Mouse (Mus musculus) cerebellum, adult (tissue): Measurements from ENCODE around the gene Morn3.

ENCODE experiments used
- ATAC-seq: cut with Nextera tagmentation; 2 replicates; pipeline ENCODE4 v1.9.2; 2017; ENCODE audit warnings: mild to moderate bottlenecking, moderate library complexity, mixed read lengths; ENCODE audit not compliant: insufficient number of reproducible peaks, low FRiP score, low TSS enrichment

Morn3 gene

GRCm38 (mm10) chr5:122994303-122994846 lies 52.4 kb downstream of the Morn3 start:
- no peak for ATAC-seq

GRCm38 (mm10) chr5:122993811-122994210 lies 53.0 kb downstream of the Morn3 start:
- ATAC-seq, result no peak

DNA sequence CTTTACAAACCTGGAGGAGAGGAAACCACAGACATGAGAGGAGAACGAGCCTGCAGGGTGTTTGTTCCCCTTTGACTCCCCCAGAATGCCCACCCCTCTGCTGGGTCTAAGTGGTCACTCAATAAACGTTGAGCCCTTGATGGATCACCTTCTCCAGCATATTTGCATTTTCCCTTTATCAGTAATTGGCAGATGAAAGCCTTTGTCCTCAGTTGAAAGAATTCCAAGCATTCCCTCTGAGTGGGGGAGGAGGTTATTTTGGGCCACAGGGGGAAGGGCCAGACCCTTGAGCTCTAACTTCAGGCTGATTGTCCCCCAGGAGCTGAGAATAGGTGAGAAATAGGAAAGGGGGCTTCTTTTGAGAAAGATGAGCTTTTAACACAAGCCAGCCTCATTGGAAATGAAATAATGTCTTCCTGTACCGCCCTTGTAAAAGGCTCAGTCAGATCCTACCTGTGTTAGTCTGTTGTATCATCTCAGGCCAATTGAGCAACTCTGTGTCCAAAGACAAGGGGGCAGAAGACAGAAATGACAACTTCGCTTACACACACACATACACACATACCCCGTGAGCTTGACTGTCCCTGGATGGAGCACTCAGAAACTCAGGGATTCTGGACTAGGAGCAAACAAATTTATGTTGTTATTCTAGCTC lies 55.3 kb downstream of the Morn3 start:
- ATAC-seq, result no peak

DNA sequence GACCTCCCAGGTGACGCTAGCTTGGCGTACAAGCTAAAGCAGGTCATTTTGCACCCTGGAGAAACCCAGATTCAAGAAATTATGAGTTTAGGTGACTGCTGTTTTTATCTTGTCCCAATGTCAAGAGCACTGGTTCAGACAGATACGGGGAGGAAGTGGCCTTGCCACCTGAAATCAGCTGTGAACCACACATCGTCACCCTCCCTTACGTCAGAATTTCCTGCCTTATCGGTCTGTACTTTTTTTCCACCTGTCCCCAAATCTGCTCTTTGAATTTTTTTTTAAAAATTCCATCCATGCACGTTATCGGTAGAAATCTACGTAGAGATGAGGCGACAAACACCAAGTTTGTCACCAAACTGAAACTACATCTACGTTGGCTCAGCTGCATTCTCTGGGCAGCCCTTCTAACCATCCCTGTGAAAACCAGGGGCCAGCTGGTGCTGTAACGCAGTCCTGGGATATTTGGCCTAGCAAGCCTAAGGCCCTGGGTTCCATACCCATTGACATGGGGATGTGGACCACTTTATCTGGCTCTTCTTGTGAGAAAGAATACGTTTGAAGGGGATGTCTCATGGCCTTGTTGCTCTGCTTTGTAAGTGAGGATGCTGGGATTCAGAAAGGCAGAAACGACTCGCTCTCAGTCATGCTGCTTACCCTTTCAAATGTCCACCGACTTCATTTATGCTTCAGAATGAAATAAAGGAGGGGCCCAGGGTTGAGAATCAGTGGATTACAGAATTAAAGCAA lies 56.2 kb downstream of the Morn3 start:
- no peak for ATAC-seq

DNA sequence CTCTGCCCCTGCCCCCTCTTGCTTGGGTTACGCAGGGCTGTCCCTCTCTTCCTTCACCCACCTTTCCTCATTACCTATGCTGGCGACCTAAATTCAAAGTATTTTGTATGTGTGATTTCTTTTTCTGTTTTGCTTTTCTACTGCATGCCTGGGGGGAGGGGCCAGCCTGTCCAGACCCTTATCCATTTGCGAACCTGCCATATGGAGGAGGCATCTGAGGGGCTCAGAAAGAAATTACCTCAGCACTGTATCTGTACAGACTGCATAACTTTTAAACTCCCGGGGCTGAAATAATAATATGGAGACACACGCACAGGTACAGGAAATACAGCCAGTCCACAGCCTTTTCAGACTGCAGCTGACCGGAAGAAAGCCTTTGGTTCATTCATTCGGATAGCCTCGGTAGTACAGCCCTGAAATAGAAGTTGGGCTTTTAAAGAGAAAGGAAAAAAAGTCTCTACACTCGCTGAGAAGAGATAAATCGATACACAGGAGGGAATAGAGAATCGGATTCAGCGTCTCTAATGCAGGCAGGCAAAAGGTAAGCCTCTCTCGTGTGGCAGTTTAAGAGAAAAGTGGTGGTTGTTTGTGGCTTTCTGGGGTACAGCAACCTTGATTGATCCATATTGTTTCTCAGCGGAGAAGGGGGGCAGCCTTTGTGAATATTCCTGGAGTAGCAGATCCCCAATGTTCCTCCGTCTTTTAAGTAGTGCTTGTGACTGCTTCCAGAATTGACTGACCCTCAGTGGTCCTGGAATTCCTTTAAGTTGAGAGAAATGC lies 57.1 kb downstream of the Morn3 start, which contains the start of gene Kdm2b:
Gene Kdm2b, minus strand, starts transcription at position 273 of the 780 bp plus-strand sequence.
- ATAC-seq, result no peak

GRCm38 (mm10) chr5:122989001-122989525 lies 57.8 kb downstream of the Morn3 start:
- peak; percentile 63; the same call in 1 of the 2 replicates for ATAC-seq

DNA sequence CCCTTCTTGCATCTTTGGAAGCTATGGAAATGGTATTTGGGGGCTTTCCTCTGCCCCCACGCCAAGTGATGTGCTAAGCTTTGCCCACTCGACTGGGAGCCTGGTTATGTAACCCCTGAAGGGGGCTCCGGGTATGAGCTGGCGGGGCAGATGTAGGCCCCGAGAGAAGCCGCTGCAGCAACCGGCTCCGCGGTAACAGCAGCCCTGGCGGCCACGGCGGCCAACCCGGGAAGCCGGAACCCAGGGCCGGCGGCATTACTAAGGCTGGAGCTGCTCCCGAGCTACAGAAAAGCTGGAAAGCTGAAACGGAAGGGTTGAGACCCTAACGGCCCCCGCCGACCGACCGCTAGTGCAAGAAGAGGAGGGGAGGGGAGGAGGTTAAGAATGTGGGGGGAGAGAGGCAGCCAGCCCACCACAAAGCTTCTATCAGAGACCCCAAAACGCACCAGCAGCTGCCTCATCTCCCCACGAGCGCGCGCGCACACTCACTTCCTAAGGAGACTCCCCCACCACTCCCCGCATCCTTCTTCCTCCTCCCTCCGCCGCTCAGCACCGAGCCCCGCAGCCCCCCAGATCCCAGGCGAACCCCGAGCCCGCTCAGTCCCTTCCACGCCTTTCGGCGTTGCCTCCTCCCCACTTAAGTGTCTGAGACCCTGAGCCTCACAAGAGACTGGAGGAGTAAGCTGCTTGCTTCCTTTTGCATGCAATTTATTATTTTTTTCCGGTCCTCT lies 58.6 kb downstream of the Morn3 start:
- no peak for ATAC-seq

- no peak for ATAC-seq
Observed at GRCm38 (mm10) chr5:122987211-122988020, 59.4 kb downstream of the Morn3 start.

DNA sequence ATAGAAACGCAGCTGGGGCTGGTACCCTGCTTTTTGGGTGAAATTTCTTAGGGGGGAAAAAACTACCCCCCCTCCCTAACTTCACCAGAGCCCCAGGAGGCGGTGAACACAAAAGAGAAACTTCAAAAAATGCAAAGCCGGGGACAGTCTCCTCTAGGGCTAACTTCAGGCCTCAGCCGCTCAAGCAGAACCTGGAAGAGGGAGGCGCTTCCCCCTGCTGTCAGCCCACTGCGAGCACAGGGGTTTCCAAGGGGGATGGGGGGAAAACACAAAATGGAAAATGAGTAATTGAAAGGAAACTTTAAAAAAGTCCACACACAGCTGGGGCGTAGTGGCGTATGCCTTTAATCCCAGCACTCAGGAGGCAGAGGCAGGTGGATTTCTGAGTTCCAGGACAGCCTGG lies 60.7 kb downstream of the Morn3 start:
- ATAC-seq, result no peak
